Mouse (Mus musculus) forebrain, embryonic 15.5 days (tissue): ENCODE measurements at regions not wholly inside any gene's neighbourhood (a gene's known extent, or its start where the extent isn't known, plus 50 kb on each side); places are given as distances from the start of the nearest gene placed in this dataset.

Experiments
- ATAC-seq: fragments of 200-750 bp; cut with Nextera tagmentation; replicated peaks from 2 replicates; pipeline ENCODE4 v1.8.0; 2017; ENCODE audit warnings: mild to moderate bottlenecking, moderate TSS enrichment, moderate library complexity
- H3K27ac ChIP-seq: fragments of 300-500 bp; sonication (generic); replicated peaks from 2 replicates; pipeline ENCODE4 v1.5.1; 2015; ENCODE audit warnings: mild to moderate bottlenecking, inconsistent platforms
- H3K27me3 ChIP-seq: fragments of 300-500 bp; sonication (generic); 2 replicates; pipeline ENCODE4 v1.6.1; 2015; ENCODE audit warnings: inconsistent platforms
- H3K36me3 ChIP-seq: fragments of 300-500 bp; sonication (generic); 2 replicates; pipeline ENCODE4 v1.6.1; 2015; ENCODE audit warnings: mild to moderate bottlenecking, inconsistent platforms
- H3K4me1 ChIP-seq: fragments of 300-500 bp; sonication (generic); 2 replicates; pipeline ENCODE4 v1.6.1; 2015; ENCODE audit warnings: inconsistent platforms
- H3K4me2 ChIP-seq: fragments of 300-500 bp; sonication (generic); replicated peaks from 2 replicates; pipeline ENCODE4 v1.6.1; 2015; ENCODE audit warnings: mild to moderate bottlenecking, inconsistent platforms
- H3K4me3 ChIP-seq: fragments of 300-500 bp; sonication (generic); 2 replicates; pipeline ENCODE4 v1.5.1; 2015; ENCODE audit warnings: mild to moderate bottlenecking, inconsistent platforms
- H3K9ac ChIP-seq: fragments of 300-500 bp; sonication (generic); replicated peaks from 2 replicates; pipeline ENCODE4 v1.6.1; 2015; ENCODE audit warnings: mild to moderate bottlenecking, inconsistent platforms
- H3K9me3 ChIP-seq: fragments of 300-500 bp; sonication (generic); 2 replicates; pipeline ENCODE4 v1.6.1; 2016; ENCODE audit warnings: inconsistent platforms
- WGBS: fragments of 180-500 bp; shearing (Covaris S2); methylation state at CpG from one replicate; pipeline ENCODE4 v1.1.7; 2015; ENCODE audit warnings: mixed read lengths; 5-methylcytosine and 5-hydroxymethylcytosine counted together

DNA sequence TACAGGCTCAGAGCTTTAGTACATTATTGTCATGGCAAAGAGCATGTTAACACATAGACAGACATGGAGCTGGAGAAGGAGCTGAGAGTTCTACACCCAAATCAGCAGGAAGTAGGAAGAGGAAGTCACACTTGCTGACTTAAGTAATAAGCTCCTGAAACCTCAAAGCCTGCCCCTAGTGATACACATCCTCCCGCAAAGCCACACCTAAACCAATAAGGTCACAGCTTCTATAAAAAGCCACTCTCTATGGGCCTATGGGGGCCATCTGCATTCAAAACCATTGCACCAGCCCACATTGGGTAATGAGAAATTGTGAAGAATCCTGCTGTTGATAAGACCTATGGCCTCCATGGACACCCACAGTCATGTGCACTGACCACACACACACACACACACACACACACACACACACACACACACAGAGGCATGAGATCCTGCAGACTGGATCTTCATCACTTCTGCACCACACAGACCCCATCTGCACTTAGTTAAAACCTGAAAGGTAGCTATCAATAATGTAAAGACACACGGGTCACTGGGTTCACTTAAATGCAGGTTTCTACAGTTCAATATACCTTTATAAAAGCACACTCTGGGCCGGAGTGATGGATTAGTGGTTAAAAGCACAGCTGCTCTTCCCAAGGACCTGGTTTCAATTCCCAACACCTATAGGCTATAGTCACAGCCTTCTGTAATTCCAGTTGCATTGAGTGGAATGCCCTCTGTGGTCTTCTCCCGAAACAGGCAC is 230.0 kb upstream of the Lrig3 start:
- 89% methylated on average over 4 of the region's 4 CpGs for WGBS
- no peak overlapping the region for H3K4me2 ChIP-seq

DNA sequence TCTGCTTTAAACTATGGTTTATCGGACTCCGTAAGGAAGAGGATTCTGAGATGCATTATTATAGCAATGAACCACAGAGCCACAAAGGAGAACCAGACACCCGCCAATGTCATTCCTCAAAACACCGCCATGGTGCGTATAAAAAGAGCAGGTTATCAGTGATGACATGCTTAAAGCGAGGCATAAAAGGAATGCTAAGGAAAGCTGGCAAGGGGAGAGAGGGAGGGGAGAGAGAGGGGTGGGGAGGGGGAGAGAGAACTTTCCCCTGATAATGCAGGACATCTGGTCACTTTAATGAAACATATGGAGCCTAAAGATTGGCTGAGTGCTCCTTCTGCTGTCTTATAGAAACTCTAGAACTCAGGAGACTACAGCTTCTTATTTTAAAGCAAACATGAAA is 222.8 kb upstream of the Lrig3 start:
- H3K4me1 ChIP-seq = no peaks in the 10 kb centered on the region
- H3K4me3 ChIP-seq = no peak overlapping the region
- no peaks in the 10 kb centered on the region for H3K36me3 ChIP-seq
- H3K9ac ChIP-seq = no peak overlapping the region
- WGBS = 66% methylated on average over 6 of the region's 6 CpGs
- H3K4me2 ChIP-seq = no peak overlapping the region
- H3K9me3 ChIP-seq = no peaks in the 10 kb centered on the region
- ATAC-seq = no peak
- no peaks in the 10 kb centered on the region for H3K27me3 ChIP-seq
- no peak overlapping the region for H3K27ac ChIP-seq

More for the DNA sequence above, 230.0 kb upstream of the Lrig3 start:
- H3K9me3 ChIP-seq = no peaks in the 10 kb centered on the region
- H3K4me1 ChIP-seq = no peaks in the 10 kb centered on the region
- no peak overlapping the region for H3K4me3 ChIP-seq
- H3K9ac ChIP-seq = no peak overlapping the region
- H3K36me3 ChIP-seq = no peaks in the 10 kb centered on the region
- ATAC-seq = no peak
- no peak overlapping the region for H3K27ac ChIP-seq
- no peaks in the 10 kb centered on the region for H3K27me3 ChIP-seq

DNA sequence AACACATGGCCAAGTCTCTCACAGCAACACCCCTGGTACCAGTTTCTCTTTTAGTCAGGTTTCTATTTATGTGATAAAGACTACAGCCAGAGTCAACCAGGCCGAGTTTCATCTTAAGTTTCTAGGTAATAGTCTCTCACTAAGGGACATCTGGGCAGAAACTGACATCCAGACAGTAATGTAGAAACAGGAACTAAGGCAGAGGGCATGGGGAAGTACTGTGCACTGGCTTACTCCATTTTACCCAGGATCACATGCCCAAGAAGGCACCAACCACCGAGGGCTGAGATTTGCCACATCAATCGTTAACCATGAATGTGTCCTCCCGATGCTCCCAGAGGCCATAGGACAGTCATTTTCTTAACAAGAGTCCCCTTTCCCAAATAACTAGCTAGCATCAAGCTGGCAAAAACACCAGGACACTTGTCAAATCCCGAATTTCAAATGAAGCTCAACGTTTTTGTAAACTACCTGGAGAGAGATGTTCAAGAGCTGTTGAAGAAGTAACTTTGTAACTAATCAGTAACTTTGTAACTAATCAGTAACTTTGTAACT is 216.9 kb upstream of the Lrig3 start:
- H3K27ac ChIP-seq = no peak overlapping the region
- 75% methylated on average over 6 of the region's 6 CpGs for WGBS
- H3K36me3 ChIP-seq = no peaks in the 10 kb centered on the region
- H3K27me3 ChIP-seq = no peaks in the 10 kb centered on the region
- no peak overlapping the region for H3K4me3 ChIP-seq
- H3K4me2 ChIP-seq = no peak overlapping the region
- H3K4me1 ChIP-seq = no peaks in the 10 kb centered on the region
- H3K9ac ChIP-seq = no peak overlapping the region
- no peaks in the 10 kb centered on the region for H3K9me3 ChIP-seq
- no peak for ATAC-seq

DNA sequence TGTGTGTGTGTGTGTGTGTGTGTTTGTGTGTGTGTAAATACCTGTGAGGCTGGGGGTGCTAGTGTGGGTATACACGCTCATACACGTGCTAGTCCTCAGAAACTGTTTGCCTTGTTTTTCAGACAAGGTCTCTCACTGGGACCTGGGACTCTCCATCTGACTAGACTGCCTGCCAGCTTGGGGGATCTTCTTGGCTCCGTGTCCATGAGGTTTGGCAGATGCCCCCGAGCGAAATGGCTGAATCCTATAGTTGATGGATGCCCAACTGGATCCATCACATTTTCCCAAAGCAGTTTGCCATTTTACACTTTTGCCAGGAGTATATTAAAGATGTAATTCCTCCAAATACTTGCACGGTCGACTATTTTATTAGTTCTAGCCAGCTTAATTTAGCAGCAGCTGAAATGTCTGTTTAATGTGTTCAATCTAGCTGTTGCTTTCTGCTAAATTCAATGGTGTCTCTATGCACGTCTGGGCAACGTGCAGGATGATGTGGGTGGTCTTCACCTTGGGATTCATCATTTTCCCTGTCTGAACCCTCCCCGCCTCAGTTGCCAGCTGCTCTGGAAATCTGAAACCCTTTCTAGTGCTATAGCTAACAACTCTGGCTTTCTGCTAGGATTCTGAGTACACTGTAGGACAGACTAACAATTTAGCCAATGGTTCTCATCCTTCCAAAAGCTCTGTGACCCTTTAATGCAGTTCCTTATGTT is 213.3 kb upstream of the Lrig3 start:
- Histone ChIP-seq H3K4me3 (no peak overlapping the region), H3K9me3 (no peaks in the 10 kb centered on the region), H3K9ac (no peak overlapping the region), H3K27ac (no peak overlapping the region), H3K27me3 (no peaks in the 10 kb centered on the region), H3K4me2 (no peak overlapping the region), H3K4me1 (no peaks in the 10 kb centered on the region), H3K36me3 (no peaks in the 10 kb centered on the region)
- no peak for ATAC-seq
- 73% methylated on average over 10 of the region's 10 CpGs for WGBS

DNA sequence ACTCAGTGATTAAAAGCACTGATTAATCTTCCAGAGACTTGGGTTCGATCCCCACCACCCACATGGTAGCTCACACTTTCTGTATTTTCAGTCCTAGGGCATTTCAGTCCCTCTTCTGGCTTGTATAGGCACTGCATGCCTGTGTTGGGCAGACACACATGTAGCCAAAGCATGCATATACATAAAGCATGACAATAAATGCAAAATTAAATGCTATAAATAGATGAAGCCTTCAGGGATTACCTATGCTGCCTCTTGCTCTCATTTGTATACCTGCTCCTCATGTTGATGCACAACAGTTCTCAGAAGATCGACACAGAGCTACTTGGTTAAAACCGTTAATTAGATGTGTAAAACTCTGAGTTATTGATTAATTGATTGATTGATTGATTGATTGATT is 206.8 kb upstream of the Lrig3 start:
- Histone ChIP-seq H3K9me3 (no peaks in the 10 kb centered on the region), H3K36me3 (no peaks in the 10 kb centered on the region), H3K27ac (no peak overlapping the region), H3K27me3 (no peaks in the 10 kb centered on the region), H3K4me3 (no peak overlapping the region), H3K4me2 (no peak overlapping the region), H3K4me1 (peaks cover 5% of the 10 kb centered on the region), H3K9ac (no peak overlapping the region)
- no peak for ATAC-seq
- WGBS = 94% methylated on average over 3 of the region's 3 CpGs

DNA sequence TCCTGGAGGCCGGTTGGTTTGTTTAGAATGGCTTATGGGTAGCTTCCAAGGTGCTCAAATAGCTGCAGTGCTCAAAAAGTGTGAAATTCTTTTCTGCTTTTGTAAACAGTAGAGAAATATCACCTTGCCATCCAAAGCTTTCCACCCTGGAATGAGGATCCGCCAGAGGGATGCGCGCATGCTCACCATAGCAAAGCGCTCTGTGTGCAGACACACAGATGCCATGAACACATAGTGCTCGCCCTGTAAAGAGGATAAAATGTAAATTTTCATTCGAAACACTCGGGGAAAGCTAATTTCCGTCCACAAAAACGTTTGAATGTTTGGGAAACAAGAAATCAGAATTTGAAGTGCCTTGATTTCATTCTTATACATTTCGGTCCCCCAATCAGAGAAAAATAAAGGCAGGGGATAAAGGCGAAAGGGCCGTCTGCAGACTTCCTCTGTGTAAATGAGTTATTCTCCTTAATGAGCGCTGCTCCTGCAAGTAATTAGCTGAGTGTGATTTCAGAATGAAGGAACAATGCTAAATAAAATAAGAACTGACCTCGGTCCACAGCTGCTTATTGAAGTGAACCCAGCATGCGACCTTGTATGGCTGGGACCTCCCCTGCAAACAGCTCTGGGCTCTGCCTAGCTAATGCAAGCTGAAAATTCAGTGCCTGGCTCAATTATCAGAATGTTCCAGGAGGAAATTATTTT is 203.4 kb upstream of the Lrig3 start:
- Histone ChIP-seq H3K27me3 (no peaks in the 10 kb centered on the region), H3K4me3 (0 out of 2 replicates have a peak overlapping the region, but pooled peaks have one; percentile 4), H3K27ac (peak overlapping the region; percentile 3; the same call in 1 of the 2 replicates), H3K36me3 (no peaks in the 10 kb centered on the region), H3K9ac (no peak overlapping the region), H3K9me3 (no peaks in the 10 kb centered on the region), H3K4me1 (peaks cover 5% of the 10 kb centered on the region), H3K4me2 (peak overlapping the region; percentile 14; the same call in 1 of the 2 replicates)
- WGBS = 24% methylated on average over 16 of the region's 16 CpGs
- ATAC-seq = peak; percentile 57; the same call in 1 of the 2 replicates

DNA sequence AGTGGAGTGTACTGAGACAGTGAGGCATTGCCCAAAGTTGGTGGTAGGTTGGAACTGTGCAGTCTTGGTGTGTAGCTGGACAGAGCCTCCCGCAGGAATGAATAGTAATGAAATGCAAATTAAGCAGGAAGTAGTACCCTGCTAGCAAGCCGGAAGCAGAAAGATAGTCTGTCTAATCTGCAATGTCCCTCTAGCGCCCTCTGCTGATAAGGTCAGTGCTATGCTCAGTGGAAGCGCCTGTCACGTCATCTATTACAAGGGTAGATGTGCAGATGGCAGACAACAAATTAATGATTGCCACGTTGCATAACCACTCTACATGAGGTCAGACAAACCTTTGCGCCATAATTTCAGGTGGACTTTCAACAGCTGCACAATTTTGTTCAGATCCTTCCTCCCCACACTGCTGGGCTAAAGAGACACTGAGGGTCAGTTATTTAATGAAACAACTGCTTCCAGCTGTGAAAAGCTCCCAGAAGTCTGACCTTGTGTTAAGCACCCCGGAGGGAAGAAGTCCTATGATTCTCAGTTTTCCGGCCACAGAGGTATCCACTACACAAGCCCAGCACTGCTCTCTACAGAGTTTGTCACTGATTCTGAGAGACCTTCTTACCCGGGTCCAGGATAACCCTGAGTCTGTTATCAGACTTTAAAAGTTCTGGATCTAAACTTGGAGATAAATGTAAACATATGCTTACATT is 201.4 kb upstream of the Lrig3 start:
- Histone ChIP-seq H3K9ac (no peak overlapping the region), H3K27me3 (no peaks in the 10 kb centered on the region), H3K4me3 (no peak overlapping the region), H3K36me3 (no peaks in the 10 kb centered on the region), H3K27ac (no peak overlapping the region), H3K9me3 (no peaks in the 10 kb centered on the region), H3K4me2 (no peak overlapping the region), H3K4me1 (peaks cover 5% of the 10 kb centered on the region)
- WGBS = 64% methylated on average over 10 of the region's 10 CpGs
- ATAC-seq = 0 out of 2 replicates have a peak, but pooled peaks have one; percentile 29

DNA sequence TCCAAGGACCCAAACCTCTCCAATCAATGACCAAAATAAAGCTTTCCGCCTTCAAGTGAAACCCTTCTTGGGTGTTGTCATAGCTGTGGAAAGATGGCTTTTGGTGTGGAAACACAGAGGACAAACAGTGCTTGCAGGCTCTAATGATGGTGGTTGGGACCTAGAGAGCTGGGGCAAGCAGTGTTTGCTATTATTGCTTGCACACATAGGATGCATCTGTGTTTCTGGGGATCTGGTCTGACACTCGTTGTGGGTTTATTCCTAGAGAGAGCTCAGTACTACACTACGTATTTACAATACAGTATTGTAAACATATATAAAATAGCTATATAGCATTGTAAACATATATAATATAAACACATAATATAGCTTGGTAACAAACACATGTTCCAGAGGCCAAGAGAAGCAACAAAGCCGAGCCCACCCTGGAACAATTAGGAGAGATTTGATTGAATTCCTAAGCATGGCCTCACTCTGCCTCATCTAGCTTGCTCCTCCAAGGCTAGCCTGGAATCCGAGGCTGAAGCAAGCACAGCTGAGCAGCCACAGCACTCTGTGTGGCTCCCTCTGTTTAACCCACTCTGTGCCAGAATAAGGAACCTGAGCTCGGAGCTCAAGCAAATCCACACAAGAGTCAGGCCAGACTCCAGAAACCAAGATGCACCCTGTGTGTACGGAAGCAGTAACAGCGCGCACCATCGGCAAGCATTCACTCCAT is 200.7 kb upstream of the Lrig3 start:
- no peak overlapping the region for H3K4me2 ChIP-seq
- no peak overlapping the region for H3K27ac ChIP-seq
- peaks cover 5% of the 10 kb centered on the region for H3K4me1 ChIP-seq
- no peak for ATAC-seq
- no peaks in the 10 kb centered on the region for H3K36me3 ChIP-seq
- H3K9ac ChIP-seq = no peak overlapping the region
- no peak overlapping the region for H3K4me3 ChIP-seq
- H3K9me3 ChIP-seq = no peaks in the 10 kb centered on the region
- no peaks in the 10 kb centered on the region for H3K27me3 ChIP-seq
- 81% methylated on average over 10 of the region's 10 CpGs for WGBS

DNA sequence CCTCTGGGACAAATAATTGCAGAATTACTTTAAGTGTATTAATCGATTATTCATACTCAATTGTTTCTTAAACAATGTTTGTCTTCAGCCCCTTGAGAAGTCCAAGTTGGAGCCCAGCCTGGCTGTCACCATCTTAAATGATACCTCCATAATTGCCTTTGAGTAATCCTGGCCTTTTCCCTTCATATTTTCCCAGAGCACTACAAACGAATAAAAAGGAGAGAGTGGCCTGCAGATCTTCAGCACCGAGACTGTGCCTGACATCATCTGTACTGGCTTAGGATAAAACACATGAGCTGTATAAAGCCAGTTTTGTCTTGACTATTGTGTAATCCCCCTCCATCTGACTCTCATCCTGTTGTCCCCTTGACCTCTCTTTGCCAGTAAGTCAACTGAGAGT is 197.7 kb upstream of the Lrig3 start:
- Histone ChIP-seq H3K4me2 (no peak overlapping the region), H3K4me1 (no peaks in the 10 kb centered on the region), H3K9me3 (no peaks in the 10 kb centered on the region), H3K4me3 (no peak overlapping the region), H3K27me3 (no peaks in the 10 kb centered on the region), H3K36me3 (no peaks in the 10 kb centered on the region), H3K9ac (no peak overlapping the region), H3K27ac (no peak overlapping the region)
- ATAC-seq = no peak
- 75% methylated on average over 3 of the region's 3 CpGs for whole genome bisulfite sequencing

DNA sequence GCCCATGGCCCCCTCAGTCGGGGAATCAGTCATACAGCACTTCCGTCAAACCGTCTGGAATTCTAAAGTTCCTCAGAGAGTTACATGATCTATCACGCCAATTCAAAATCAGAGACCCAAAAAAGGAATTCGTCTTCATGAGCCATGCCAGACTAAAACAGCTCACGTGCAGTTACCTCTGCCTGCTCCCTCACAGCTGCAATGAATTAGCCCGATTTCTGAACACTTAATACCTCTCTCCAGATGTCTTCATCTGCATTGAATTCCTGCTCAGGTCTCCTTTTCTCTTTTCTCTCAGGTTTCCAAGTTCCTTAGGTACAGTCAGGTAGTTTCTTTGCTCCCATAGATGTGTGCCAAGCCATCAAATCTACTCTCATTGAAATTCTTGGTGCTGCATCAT is 192.4 kb upstream of the Lrig3 start:
- WGBS = 90% methylated on average over 7 of the region's 7 CpGs
- no peaks in the 10 kb centered on the region for H3K4me1 ChIP-seq
- no peaks in the 10 kb centered on the region for H3K9me3 ChIP-seq
- no peak overlapping the region for H3K27ac ChIP-seq
- H3K4me3 ChIP-seq = no peak overlapping the region
- ATAC-seq = no peak
- H3K36me3 ChIP-seq = no peaks in the 10 kb centered on the region
- no peak overlapping the region for H3K9ac ChIP-seq
- no peak overlapping the region for H3K4me2 ChIP-seq
- H3K27me3 ChIP-seq = no peaks in the 10 kb centered on the region

DNA sequence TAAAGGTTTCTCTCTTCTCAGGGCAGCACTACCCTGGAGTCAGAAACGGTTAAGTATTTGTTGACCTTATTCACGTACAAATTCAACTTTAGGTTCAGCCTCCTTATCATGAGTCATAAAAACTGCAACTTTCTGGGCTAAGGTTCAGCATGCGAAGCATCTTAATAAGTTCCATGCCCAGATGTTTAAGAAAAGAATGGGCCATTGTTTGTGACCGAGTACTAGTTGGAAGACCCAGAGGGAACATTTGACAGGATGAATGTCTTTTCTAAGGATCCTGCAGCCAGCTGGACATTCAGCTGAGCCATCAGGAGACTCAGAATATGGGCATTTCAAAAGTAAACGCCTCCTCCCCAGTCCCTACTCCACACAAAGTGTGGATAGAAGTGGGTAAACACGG is 183.5 kb upstream of the Lrig3 start:
- H3K9me3 ChIP-seq = no peaks in the 10 kb centered on the region
- no peak overlapping the region for H3K4me3 ChIP-seq
- H3K4me1 ChIP-seq = peaks cover 25% of the 10 kb centered on the region
- H3K27ac ChIP-seq = no peak overlapping the region
- no peak overlapping the region for H3K9ac ChIP-seq
- no peaks in the 10 kb centered on the region for H3K36me3 ChIP-seq
- H3K4me2 ChIP-seq = no peak overlapping the region
- H3K27me3 ChIP-seq = no peaks in the 10 kb centered on the region
- 71% methylated on average over 6 of the region's 6 CpGs for WGBS
- ATAC-seq = no peak
